Mouse (Mus musculus): ENCODE results near the gene Txlna. TPM values are rescaled to one million over a fixed set of nuclear protein-coding genes. Genes with fewer than 3 reads are reported as not detected.

Gene Txlna
- total and polyA plus RNA-seq, 3 experiments, result 51.8 to 64.7 (median 52.2) TPM

- H3K9me3 ChIP-seq (replicated peaks; ENCODE audit: low read length), result no peaks in the 10 kb centered on the region
- no peak for TF ChIP-seq POLR2A (IDR thresholded peaks at IDR 0.05; ENCODE audit: low read depth, low read length)
- TF ChIP-seq JUN (IDR thresholded peaks at IDR 0.05; ENCODE audit: insufficient read depth, low read depth, low read length), result no peak
- TF ChIP-seq ETS1 (conservative IDR thresholded peaks at IDR 0.05; ENCODE audit: low read depth, low read length), result no peak
- no peak for TF ChIP-seq MEF2A (IDR thresholded peaks at IDR 0.05; ENCODE audit: borderline replicate concordance, low read depth, low read length)
- TF ChIP-seq CTCF (conservative IDR thresholded peaks at IDR 0.05 in 1 of 2, IDR thresholded peaks at IDR 0.05 in 1 of 2; ENCODE audit: low read depth in 2 of 2, low read length in 2 of 2), result no peak
- no peak for TF ChIP-seq ELF1 (IDR thresholded peaks at IDR 0.05; ENCODE audit: low read depth, low read length)
- TF ChIP-seq POLR2AphosphoS2 (IDR thresholded peaks at IDR 0.05; ENCODE audit: low read depth, low read length), result no peak
- TF ChIP-seq JUND (conservative IDR thresholded peaks at IDR 0.05; ENCODE audit: low read depth, low read length), result no peak
- TF ChIP-seq ZNF384 (IDR thresholded peaks at IDR 0.05; ENCODE audit: low read depth, low read length), result no peak
- no peak for TF ChIP-seq MXI1 (IDR thresholded peaks at IDR 0.05; ENCODE audit: low read depth, low read length)
- no peak for TF ChIP-seq SMC3 (IDR thresholded peaks at IDR 0.05; ENCODE audit: low read depth, low read length)
- no peak for TF ChIP-seq MAZ (IDR thresholded peaks at IDR 0.05; ENCODE audit: low read depth, low read length)
- TF ChIP-seq RCOR1 (conservative IDR thresholded peaks at IDR 0.05; ENCODE audit: low read depth, low read length), result no peak
- no peaks in the 10 kb centered on the region for H3K79me2 ChIP-seq (replicated peaks; ENCODE audit: control insufficient read depth, extremely low read depth, insufficient read depth, poor library complexity, severe bottlenecking)
- no peak overlapping the region for H3K4me2 ChIP-seq (ENCODE audit: insufficient read depth, low read depth, poor library complexity, severe bottlenecking)
- no peak overlapping the region for H3K9ac ChIP-seq (ENCODE audit: insufficient read depth, low read depth)
- dilution Hi-C loops (cut with MboI; ENCODE audit: extremely low pct_ligation_motif_present, extremely low pct_unique_long_range_greater_than_20kb, low sequenced_read_pairs), result no loop called here
- H3K27ac ChIP-seq (ENCODE audit: insufficient read depth, low read depth), result no peak overlapping the region
- H3K36me3 ChIP-seq (replicated peaks in 1 of 2; ENCODE audit: control insufficient read depth in 1 of 2, insufficient read depth in 1 of 2, low read length in 1 of 2), result peaks cover 19 to 52% of the 10 kb centered on the region in 2 experiments
- H3K4me3 ChIP-seq (replicated peaks in 1 of 3; ENCODE audit: low read depth in 2 of 3, low read length in 2 of 3, poor library complexity in 1 of 3), result no peak overlapping the region
- H3K4me1 ChIP-seq (ENCODE audit: control insufficient read depth in 1 of 2, insufficient read depth in 2 of 2), result peaks cover 3 to 48% of the 10 kb centered on the region in 2 experiments
- in situ Hi-C loops (cut with MboI; ENCODE audit: low pct_ligation_motif_present, low pct_unique_long_range_greater_than_20kb, low sequenced_read_pairs), result loop anchor here (25.0 kb wide), 1 partner anchor 255 kb away; no protein-coding TSS in a partner anchor
- no peak for DNase-seq (ENCODE audit: extremely low read depth)
- H3K27me3 ChIP-seq (replicated peaks), result no peaks in the 10 kb centered on the region
These were observed 23.7 kb downstream of the Txlna start for GRCm38 (mm10) chr4:129617121-129617641.

GRCm38 (mm10) chr4:129616631-129617030 lies 24.2 kb downstream of the Txlna start:
- H3K4me1 ChIP-seq (ENCODE audit: control insufficient read depth in 1 of 2, insufficient read depth in 2 of 2), result peaks cover 3 to 47% of the 10 kb centered on the region in 2 experiments
- peaks cover 19 to 54% of the 10 kb centered on the region in 2 experiments for H3K36me3 ChIP-seq (replicated peaks in 1 of 2; ENCODE audit: control insufficient read depth in 1 of 2, insufficient read depth in 1 of 2, low read length in 1 of 2)
- H3K79me2 ChIP-seq (replicated peaks; ENCODE audit: control insufficient read depth, extremely low read depth, insufficient read depth, poor library complexity, severe bottlenecking), result no peaks in the 10 kb centered on the region
- DNase-seq (ENCODE audit: extremely low read depth), result no peak
- H3K27ac ChIP-seq (ENCODE audit: insufficient read depth, low read depth), result no peak overlapping the region
- no peak overlapping the region for H3K4me2 ChIP-seq (ENCODE audit: insufficient read depth, low read depth, poor library complexity, severe bottlenecking)
- in situ Hi-C loops (cut with MboI; ENCODE audit: low pct_ligation_motif_present, low pct_unique_long_range_greater_than_20kb, low sequenced_read_pairs) (loop anchor here (25.0 kb wide), 1 partner anchor 254 kb away; no protein-coding TSS in a partner anchor), dilution Hi-C loops (cut with MboI; ENCODE audit: extremely low pct_ligation_motif_present, extremely low pct_unique_long_range_greater_than_20kb, low sequenced_read_pairs) (no loop called here)
- no peaks in the 10 kb centered on the region for H3K9me3 ChIP-seq (replicated peaks; ENCODE audit: low read length)
- no peak for TF ChIP-seq ZKSCAN1 (IDR thresholded peaks at IDR 0.05; ENCODE audit: borderline replicate concordance, low read depth, low read length)
- TF ChIP-seq ZMIZ1 (IDR thresholded peaks at IDR 0.05; ENCODE audit: low read depth, low read length), result no peak
- TF ChIP-seq ELF1 (IDR thresholded peaks at IDR 0.05; ENCODE audit: low read depth, low read length), result no peak
- no peak for TF ChIP-seq USF1 (IDR thresholded peaks at IDR 0.05; ENCODE audit: low read depth, low read length)
- no peak for TF ChIP-seq UBTF (IDR thresholded peaks at IDR 0.05; ENCODE audit: low read depth, low read length)
- TF ChIP-seq HCFC1 (IDR thresholded peaks at IDR 0.05; ENCODE audit: low read depth, low read length), result no peak
- TF ChIP-seq ETS1 (conservative IDR thresholded peaks at IDR 0.05; ENCODE audit: low read depth, low read length), result no peak
- TF ChIP-seq MYC (IDR thresholded peaks at IDR 0.05; ENCODE audit: low read depth, low read length), result no peak
- no peak for TF ChIP-seq POLR2A (IDR thresholded peaks at IDR 0.05; ENCODE audit: low read depth, low read length)
- TF ChIP-seq IRF4 (IDR thresholded peaks at IDR 0.05; ENCODE audit: low read depth, low read length), result no peak
- no peak for TF ChIP-seq ZNF384 (IDR thresholded peaks at IDR 0.05; ENCODE audit: low read depth, low read length)
- H3K9ac ChIP-seq (ENCODE audit: insufficient read depth, low read depth), result no peak overlapping the region
- no peak overlapping the region for H3K4me3 ChIP-seq (replicated peaks in 1 of 3; ENCODE audit: low read depth in 2 of 3, low read length in 2 of 3, poor library complexity in 1 of 3)
- H3K27me3 ChIP-seq (replicated peaks), result no peaks in the 10 kb centered on the region

Measured in CH12.LX (cell line).